Mouse (Mus musculus) urinary bladder, postnatal 14 days (tissue): ENCODE results near the gene Rora.

Source experiments
- DNase-seq: peaks from one replicate; pipeline ENCODE4 v3.0.0; 2021; ENCODE audit warnings: low spot score

Gene Rora

GRCm38 (mm10) chr9:68760329-68760728, 106.7 kb downstream of the Rora start:
- DNase-seq, result no peak

DNA sequence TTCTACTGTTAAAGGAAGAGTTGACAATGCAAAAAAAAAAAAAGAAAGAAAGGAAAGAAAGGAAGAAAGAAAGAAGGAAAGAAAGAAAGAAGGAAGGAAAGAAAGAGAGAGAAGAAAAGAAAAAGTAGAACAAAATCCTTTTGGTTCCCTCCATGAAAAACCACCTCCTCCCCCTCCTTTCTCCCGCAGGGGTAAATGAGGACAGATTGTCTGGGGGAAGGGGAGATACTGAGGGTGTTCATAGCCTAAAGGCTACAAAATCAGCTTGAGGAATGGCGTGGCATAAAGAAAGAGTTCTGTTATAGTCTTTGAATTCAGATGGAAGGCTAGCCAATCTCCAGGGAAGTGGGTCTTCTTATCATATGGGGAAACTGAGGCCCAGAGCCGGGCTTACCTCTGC, 107.3 kb downstream of the Rora start:
- DNase-seq, result no peak

DNA sequence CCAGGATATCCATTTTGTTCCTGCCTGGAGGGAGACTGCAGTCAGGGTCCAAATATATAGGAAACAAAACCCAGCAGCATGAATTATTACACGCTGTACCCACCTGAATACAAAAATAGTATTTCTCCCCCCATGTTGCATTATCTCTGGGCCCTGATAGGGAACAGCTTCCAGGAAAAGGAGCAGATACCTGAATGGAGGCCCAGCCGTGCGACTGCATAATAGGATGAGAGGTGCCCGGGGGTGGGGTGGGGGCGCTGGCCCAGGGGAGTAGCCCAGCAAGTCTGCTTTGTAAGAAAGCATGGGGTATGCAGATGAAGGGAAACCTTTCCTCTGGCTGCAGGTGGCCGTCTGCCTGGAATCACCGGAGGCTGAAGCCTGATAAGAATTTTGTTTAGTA, 108.1 kb downstream of the Rora start:
- DNase-seq, result no peak

- DNase-seq, result no peak
Measured at GRCm38 (mm10) chr9:68765595-68765994, 112.0 kb downstream of the Rora start.

GRCm38 (mm10) chr9:68769638-68770037, 116.1 kb downstream of the Rora start:
- DNase-seq, result peak; percentile 11

GRCm38 (mm10) chr9:68771383-68771782, 117.8 kb downstream of the Rora start:
- no peak for DNase-seq

DNA sequence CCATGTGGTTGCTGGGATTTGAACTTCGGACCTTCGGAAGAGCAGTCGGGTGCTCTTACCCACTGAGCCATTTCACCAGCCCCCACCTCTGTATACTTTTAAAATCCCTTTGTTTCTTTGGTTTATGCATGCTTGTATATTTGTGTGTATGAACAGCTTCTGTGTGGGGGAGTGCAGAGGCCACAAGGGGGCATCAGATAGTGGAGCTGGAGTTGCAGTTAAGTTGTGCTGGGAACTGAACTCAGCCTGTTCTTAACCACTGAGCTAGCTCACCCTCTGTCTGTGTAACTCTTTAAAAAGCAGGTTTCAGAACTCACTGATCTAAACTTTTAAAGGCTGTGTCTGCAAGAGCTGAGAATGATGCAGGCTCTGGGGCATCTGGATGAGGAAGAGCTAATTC, 120.2 kb downstream of the Rora start:
- DNase-seq, result no peak

- DNase-seq, result peak; percentile 14
Measured at GRCm38 (mm10) chr9:68782011-68782410, 128.4 kb downstream of the Rora start.

- peak; percentile 10 for DNase-seq
Measured at GRCm38 (mm10) chr9:68782604-68783003, 129.0 kb downstream of the Rora start.

DNA sequence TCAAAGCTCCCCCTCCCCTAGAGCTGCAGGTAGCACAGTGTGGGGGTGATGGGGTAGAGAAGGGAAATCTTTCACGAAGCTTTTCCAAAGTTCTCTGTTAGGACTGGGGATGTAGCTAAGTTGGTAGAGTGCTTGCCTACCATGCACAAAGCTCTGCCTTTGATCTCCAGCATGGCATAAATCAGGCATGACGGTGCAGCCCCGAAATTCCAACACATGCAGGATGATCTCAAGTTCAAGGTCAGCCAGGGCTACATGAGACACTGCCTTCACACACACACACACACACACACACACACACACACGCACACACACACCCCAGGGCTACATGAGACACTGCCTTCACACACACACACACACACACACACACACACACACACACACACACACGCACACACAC, 129.7 kb downstream of the Rora start:
- no peak for DNase-seq

GRCm38 (mm10) chr9:68786614-68787293, 133.2 kb downstream of the Rora start:
- no peak for DNase-seq

DNA sequence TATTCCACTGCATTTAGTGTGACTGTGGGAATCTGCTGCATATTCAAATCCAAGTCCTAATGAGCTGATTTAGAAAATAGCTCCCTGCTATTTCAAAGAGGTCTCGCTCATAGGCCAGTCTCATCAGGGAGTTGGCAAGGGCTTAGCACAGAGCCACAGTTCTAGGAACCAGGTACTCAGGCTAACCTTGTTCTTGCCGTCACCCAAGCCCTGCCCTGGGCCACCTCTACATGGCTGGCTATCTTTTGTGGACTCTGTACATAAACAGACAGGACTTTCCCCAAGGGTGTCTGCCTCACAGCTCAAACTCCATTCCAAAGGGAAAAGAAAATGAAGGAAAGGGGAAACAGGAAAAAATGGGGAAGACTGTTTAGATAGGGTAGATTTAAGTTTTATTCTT, 134.1 kb downstream of the Rora start:
- DNase-seq, result no peak

DNA sequence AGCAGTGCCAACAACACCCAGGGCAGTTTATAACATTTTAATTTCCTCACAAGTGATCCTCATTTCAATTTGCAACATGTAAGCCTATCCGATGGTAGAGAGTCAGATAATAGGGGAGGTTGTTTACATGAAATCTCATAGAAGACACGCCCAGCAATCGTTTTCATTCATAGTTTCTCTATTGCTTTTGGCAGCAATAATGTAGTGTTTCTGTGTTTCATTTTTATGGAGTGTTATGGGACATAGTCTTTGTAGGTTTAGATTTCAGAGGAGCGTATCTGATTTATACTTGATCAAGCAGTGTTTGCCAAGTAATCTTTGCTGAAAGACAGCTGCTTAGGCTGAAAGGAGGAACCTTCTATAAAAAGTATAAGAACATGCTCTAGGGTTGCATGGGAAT, 137.3 kb downstream of the Rora start:
- no peak for DNase-seq

GRCm38 (mm10) chr9:68791982-68792540, 138.5 kb downstream of the Rora start:
- DNase-seq, result no peak

DNA sequence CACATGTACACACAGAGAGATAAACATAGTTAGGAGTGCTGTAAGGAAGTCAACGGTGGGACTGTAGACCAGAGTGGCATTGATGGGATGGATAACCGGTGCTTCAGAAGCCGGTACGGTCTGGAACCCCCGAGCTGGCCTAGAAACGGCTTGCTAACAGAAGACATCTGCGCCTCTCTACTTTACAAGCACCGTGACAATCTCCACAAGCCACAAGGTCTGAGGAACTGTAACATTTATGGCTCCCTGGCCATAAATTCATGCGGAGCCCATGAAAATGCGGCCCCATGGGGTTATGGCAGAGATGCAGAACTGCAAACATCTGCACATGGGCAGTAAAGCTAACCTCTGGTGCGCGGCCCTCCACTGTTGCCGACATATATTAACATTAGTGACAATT, 141.7 kb downstream of the Rora start:
- DNase-seq, result no peak

- no peak for DNase-seq
Measured at GRCm38 (mm10) chr9:68798221-68798620, 144.6 kb downstream of the Rora start.

DNA sequence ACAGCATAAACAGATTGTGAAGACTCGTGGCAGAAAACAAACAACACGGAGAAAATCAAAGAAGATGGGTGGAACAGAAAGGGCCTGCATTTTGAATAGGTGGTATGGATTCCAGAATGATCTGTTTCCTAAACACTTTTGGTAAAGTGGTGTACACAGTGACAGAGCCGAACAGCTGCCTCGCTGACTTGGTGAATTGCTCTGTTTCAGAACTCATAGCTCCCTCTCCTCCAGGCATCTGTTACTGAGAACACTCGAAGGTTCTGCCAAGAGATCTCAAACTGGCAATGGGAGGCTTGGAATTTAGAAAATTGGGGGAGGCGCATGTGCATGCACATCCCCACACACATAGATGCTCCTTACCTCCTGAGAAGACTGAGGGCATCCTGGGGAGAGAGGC, 145.5 kb downstream of the Rora start:
- DNase-seq, result no peak

GRCm38 (mm10) chr9:68804229-68804628, 150.6 kb downstream of the Rora start:
- DNase-seq, result no peak

- DNase-seq, result no peak
Measured at GRCm38 (mm10) chr9:68805776-68806175, 152.2 kb downstream of the Rora start.

DNA sequence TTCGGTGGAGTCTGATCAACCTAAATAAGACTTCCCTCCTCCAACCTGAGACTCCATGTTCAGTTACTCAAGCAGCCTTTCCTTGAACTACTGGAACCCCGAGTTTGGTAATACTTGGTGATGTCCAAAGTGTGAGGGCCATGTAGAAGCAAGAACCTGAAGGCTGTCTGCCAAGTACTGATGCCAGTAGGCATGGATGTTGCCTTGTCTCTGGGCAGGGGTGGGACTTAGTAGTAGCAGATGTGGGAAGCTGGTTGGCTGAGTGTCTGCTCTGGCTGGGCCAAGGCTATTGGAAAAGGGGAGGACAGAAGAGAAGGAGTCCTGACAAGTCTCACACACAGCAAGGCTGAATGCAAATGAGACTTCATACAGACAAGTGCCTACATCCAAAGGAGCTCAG, 154.1 kb downstream of the Rora start:
- no peak for DNase-seq

DNA sequence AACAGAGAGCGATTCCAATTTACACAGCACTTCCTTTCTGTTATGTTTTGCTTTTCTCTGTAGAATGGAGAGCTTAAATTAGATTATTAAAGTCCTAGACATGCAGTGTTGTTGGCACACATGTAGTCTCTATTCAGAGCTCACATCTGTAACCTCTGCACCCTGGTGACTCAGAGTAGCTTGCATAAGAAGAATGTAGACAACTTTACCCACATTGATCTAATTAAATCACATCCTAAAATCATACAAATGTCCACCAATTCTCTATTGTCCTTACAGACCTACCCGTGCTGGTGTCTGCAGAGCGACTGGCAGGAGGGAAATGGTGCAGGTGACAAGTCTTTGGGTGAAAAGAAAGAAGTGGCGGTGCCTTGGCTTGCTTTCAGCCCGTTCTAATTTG, 155.9 kb downstream of the Rora start:
- DNase-seq, result no peak

DNA sequence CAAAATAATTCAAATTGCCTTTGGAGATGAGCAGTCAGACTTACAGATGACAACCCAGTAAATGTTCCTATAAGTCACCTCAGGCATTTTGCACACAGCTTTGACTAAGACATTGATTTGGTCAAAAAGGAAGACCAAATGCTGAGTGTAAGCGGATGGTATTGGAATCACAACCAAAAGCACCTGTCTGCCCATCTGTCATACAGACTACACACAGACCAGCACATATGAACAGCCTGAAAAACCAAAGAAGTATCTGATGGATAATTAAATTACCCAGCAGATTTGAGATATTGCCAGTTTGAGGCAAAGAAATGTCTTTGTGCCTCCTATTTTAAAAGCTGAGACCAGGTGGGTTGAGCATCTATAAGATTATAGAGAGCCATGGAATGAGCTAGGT, 161.1 kb downstream of the Rora start:
- DNase-seq, result no peak

GRCm38 (mm10) chr9:68815877-68816276, 162.3 kb downstream of the Rora start:
- no peak for DNase-seq

DNA sequence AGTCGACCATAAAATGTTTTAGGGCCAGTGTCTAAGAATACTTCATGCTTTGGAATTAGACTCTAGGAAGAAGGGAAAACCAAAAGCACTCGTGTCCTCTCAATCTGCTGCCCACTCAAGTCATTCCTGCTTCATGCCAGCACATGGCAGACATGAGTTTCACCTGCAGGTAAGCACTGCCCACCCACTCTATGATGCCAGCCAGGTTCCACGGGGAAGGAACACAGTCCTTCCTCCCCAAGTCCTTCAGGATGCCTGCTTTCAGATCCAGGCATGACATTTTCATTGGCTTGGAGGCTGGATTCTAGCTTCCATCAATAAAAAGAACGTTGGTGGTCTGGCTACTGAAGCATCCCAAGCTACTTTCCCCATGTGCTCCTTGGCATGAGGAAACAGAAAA, 166.4 kb downstream of the Rora start:
- no peak for DNase-seq
